Mouse (Mus musculus) lung, postnatal 36 days (tissue): ENCODE results near the gene Bysl.
A peak's percentile ranks its signal among the peaks of the same experiment; 100 is the strongest.

Experiments used
- DNase-seq: peaks from one replicate; pipeline ENCODE4 v3.0.0; 2022; ENCODE audit warnings: mixed read lengths

Bysl gene

GRCm38 (mm10) chr17:47593215-47593853, 18.0 kb downstream of the Bysl start:
- DNase-seq: peak; percentile 97

- no peak for DNase-seq
Observed at GRCm38 (mm10) chr17:47591073-47591472, 20.2 kb downstream of the Bysl start.

GRCm38 (mm10) chr17:47588517-47588916, 22.8 kb downstream of the Bysl start:
- no peak for DNase-seq

- DNase-seq: no peak
Observed at GRCm38 (mm10) chr17:47580962-47581361, 30.3 kb downstream of the Bysl start.

- no peak for DNase-seq
Observed at GRCm38 (mm10) chr17:47578655-47579054, 32.6 kb downstream of the Bysl start.

- no peak for DNase-seq
Observed at GRCm38 (mm10) chr17:47574830-47575229, 36.5 kb downstream of the Bysl start.

- peak; percentile 77 for DNase-seq
Observed at GRCm38 (mm10) chr17:47574028-47574427, 37.3 kb downstream of the Bysl start.

- no peak for DNase-seq
Observed at GRCm38 (mm10) chr17:47572436-47572835, 38.9 kb downstream of the Bysl start.

GRCm38 (mm10) chr17:47571621-47572020, 39.7 kb downstream of the Bysl start:
- DNase-seq: no peak

- DNase-seq: no peak
Observed at GRCm38 (mm10) chr17:47568951-47569527, 42.3 kb downstream of the Bysl start.

GRCm38 (mm10) chr17:47568389-47568788, 42.9 kb downstream of the Bysl start:
- DNase-seq: no peak

GRCm38 (mm10) chr17:47567271-47567670, 44.0 kb downstream of the Bysl start:
- peak; percentile 42 for DNase-seq

GRCm38 (mm10) chr17:47566133-47566532, 45.2 kb downstream of the Bysl start:
- DNase-seq: no peak

- no peak for DNase-seq
Observed at GRCm38 (mm10) chr17:47564612-47565011, 46.7 kb downstream of the Bysl start.

- DNase-seq: no peak
Observed at GRCm38 (mm10) chr17:47562875-47563274, 48.4 kb downstream of the Bysl start.

- peak; percentile 24 for DNase-seq
Observed at GRCm38 (mm10) chr17:47559726-47560125, 51.6 kb downstream of the Bysl start.

- peak; percentile 31 for DNase-seq
Observed at GRCm38 (mm10) chr17:47557179-47557578, 54.1 kb downstream of the Bysl start.

- no peak for DNase-seq
Observed at GRCm38 (mm10) chr17:47554621-47555020, 56.7 kb downstream of the Bysl start.

GRCm38 (mm10) chr17:47552994-47553393, 58.3 kb downstream of the Bysl start:
- no peak for DNase-seq

- no peak for DNase-seq
Observed at GRCm38 (mm10) chr17:47551049-47551448, 60.2 kb downstream of the Bysl start.
